Mouse (Mus musculus) CH12.LX (cell line): ENCODE data around the gene Dgkd. TPM values are rescaled to one million over a fixed set of nuclear protein-coding genes. Genes with fewer than 3 reads are reported as not detected.

Experiments used
- DNase-seq: peaks from one replicate; pipeline ENCODE4 v3.0.0-alpha.2; 2013; ENCODE audit errors: extremely low read depth
- H3K27ac ChIP-seq: 2 replicates; pipeline ENCODE4 v1.5.1; 2012; ENCODE audit warnings: low read depth, mild to moderate bottlenecking, control low read depth, moderate library complexity; ENCODE audit not compliant: insufficient read depth
- H3K27me3 ChIP-seq: replicated peaks from 2 replicates; pipeline ENCODE3; 2012; ENCODE audit warnings: inconsistent platforms
- H3K36me3 ChIP-seq, 2 experiments: replicated peaks in 1 of 2; 2 replicates each; pipeline versions ENCODE3 to v1.6.1; 2012; ENCODE audit warnings: inconsistent platforms in 1 of 2, low read length in 1 of 2, mild to moderate bottlenecking in 1 of 2, mixed read lengths in 1 of 2, moderate library complexity in 1 of 2; ENCODE audit not compliant: control insufficient read depth in 1 of 2, insufficient read depth in 1 of 2
- H3K4me1 ChIP-seq, 2 experiments: 2 replicates each; pipeline ENCODE4 v1.6.1; 2012; ENCODE audit warnings: inconsistent platforms in 1 of 2, moderate library complexity in 1 of 2; ENCODE audit not compliant: insufficient read depth in 2 of 2, control insufficient read depth in 1 of 2
- H3K4me2 ChIP-seq: 2 replicates; pipeline ENCODE4 v1.6.1; 2012; ENCODE audit warnings: low read depth, mild to moderate bottlenecking, control low read depth; ENCODE audit not compliant: poor library complexity, insufficient read depth, severe bottlenecking
- H3K4me3 ChIP-seq, 3 experiments: fragments of 150-350 bp in 1 of 3; sonication (generic) in 1 of 3; replicated peaks in 1 of 3; 2 replicates each; pipeline versions ENCODE3 to v1.5.1; 2011 to 2012; ENCODE audit warnings: low read depth in 2 of 3, low read length in 2 of 3, mild to moderate bottlenecking in 2 of 3, moderate library complexity in 2 of 3, control low read depth in 1 of 3, improper control_type of control experiment in 1 of 3, inconsistent platforms in 1 of 3, mixed read lengths in 1 of 3; ENCODE audit not compliant: poor library complexity in 1 of 3
- H3K79me2 ChIP-seq: replicated peaks from 2 replicates; pipeline ENCODE4 v1.6.1; 2012; ENCODE audit warnings: mild to moderate bottlenecking, moderate library complexity; ENCODE audit not compliant: control insufficient read depth, poor library complexity, insufficient read depth, severe bottlenecking; ENCODE audit errors: extremely low read depth
- H3K9ac ChIP-seq: 2 replicates; pipeline ENCODE4 v1.6.1; 2012; ENCODE audit warnings: low read depth, mild to moderate bottlenecking, control low read depth, moderate library complexity; ENCODE audit not compliant: insufficient read depth
- H3K9me3 ChIP-seq: replicated peaks from 2 replicates; pipeline ENCODE3; 2012; ENCODE audit warnings: low read length, inconsistent platforms, mixed read lengths
- CHD2 ChIP-seq: IDR thresholded peaks from 2 replicates; pipeline ENCODE4 v1.6.1; 2011; ENCODE audit warnings: low read length, improper control_type of control experiment
- CTCF ChIP-seq, 2 experiments: IDR thresholded peaks in 1 of 2; conservative IDR thresholded peaks in 1 of 2; 2 replicates each; pipeline ENCODE4 v1.5.1; 2011 to 2012; ENCODE audit warnings: low read depth in 2 of 2, low read length in 2 of 2, improper control_type of control experiment in 1 of 2, inconsistent platforms in 1 of 2, mild to moderate bottlenecking in 1 of 2, moderate library complexity in 1 of 2
- EP300 ChIP-seq: IDR thresholded peaks from 2 replicates; pipeline ENCODE4 v1.6.1; 2011; ENCODE audit warnings: low read length, improper control_type of control experiment
- GABPA ChIP-seq: IDR thresholded peaks from 2 replicates; pipeline ENCODE4 v1.6.1; 2012; ENCODE audit warnings: low read depth, low read length, improper control_type of control experiment, inconsistent platforms; ENCODE audit not compliant: insufficient replicate concordance
- HCFC1 ChIP-seq: IDR thresholded peaks from 2 replicates; pipeline ENCODE4 v1.6.1; 2012; ENCODE audit warnings: low read depth, mild to moderate bottlenecking, inconsistent platforms, low read length, improper control_type of control experiment
- IRF4 ChIP-seq: IDR thresholded peaks from 2 replicates; pipeline ENCODE4 v1.6.1; 2014; ENCODE audit warnings: low read depth, mild to moderate bottlenecking, inconsistent platforms, low read length, improper control_type of control experiment
- JUN ChIP-seq: IDR thresholded peaks from 2 replicates; pipeline ENCODE4 v1.6.1; 2011; ENCODE audit warnings: low read depth, mild to moderate bottlenecking, low read length, improper control_type of control experiment, moderate library complexity; ENCODE audit not compliant: insufficient read depth
- KAT2A ChIP-seq: IDR thresholded peaks from 2 replicates; pipeline ENCODE4 v1.6.1; 2012; ENCODE audit warnings: low read length, improper control_type of control experiment, inconsistent platforms; ENCODE audit not compliant: insufficient replicate concordance
- MAX ChIP-seq: IDR thresholded peaks from 2 replicates; pipeline ENCODE4 v1.6.1; 2011; ENCODE audit warnings: low read length, improper control_type of control experiment
- MEF2A ChIP-seq: IDR thresholded peaks from 2 replicates; pipeline ENCODE4 v1.6.1; 2014; ENCODE audit warnings: low read depth, mild to moderate bottlenecking, inconsistent platforms, low read length, improper control_type of control experiment, borderline replicate concordance
- MXI1 ChIP-seq: IDR thresholded peaks from 2 replicates; pipeline ENCODE4 v1.6.1; 2011; ENCODE audit warnings: mild to moderate bottlenecking, low read depth, low read length, improper control_type of control experiment
- MYC ChIP-seq: IDR thresholded peaks from 2 replicates; pipeline ENCODE4 v1.6.1; 2011; ENCODE audit warnings: low read depth, mild to moderate bottlenecking, improper control_type of control experiment, low read length
- NRF1 ChIP-seq: IDR thresholded peaks from 2 replicates; pipeline ENCODE4 v1.6.1; 2014; ENCODE audit warnings: low read depth, mild to moderate bottlenecking, inconsistent platforms, low read length, improper control_type of control experiment, moderate library complexity
- PAX5 ChIP-seq: IDR thresholded peaks from 2 replicates; pipeline ENCODE4 v1.6.1; 2012; ENCODE audit warnings: low read length, inconsistent platforms, mixed read lengths
- POLR2A ChIP-seq: IDR thresholded peaks from 2 replicates; pipeline ENCODE4 v1.6.1; 2011; ENCODE audit warnings: low read depth, mild to moderate bottlenecking, improper control_type of control experiment, low read length
- RAD21 ChIP-seq: IDR thresholded peaks from 2 replicates; pipeline ENCODE4 v1.6.1; 2011; ENCODE audit warnings: low read depth, mild to moderate bottlenecking, low read length, improper control_type of control experiment, moderate library complexity
- SIN3A ChIP-seq: IDR thresholded peaks from 2 replicates; pipeline ENCODE4 v1.6.1; 2012; ENCODE audit warnings: low read length, improper control_type of control experiment, inconsistent platforms
- TCF12 ChIP-seq: IDR thresholded peaks from 2 replicates; pipeline ENCODE4 v1.6.1; 2014; ENCODE audit warnings: low read depth, mild to moderate bottlenecking, inconsistent platforms, low read length, improper control_type of control experiment
- UBTF ChIP-seq: IDR thresholded peaks from 2 replicates; pipeline ENCODE4 v1.6.1; 2012; ENCODE audit warnings: low read depth, mild to moderate bottlenecking, inconsistent platforms, low read length, improper control_type of control experiment, moderate library complexity
- USF1 ChIP-seq: IDR thresholded peaks from 2 replicates; pipeline ENCODE4 v1.6.1; 2014; ENCODE audit warnings: low read depth, mild to moderate bottlenecking, inconsistent platforms, low read length, improper control_type of control experiment
- USF2 ChIP-seq: conservative IDR thresholded peaks from 2 replicates; pipeline ENCODE4 v1.6.1; 2011; ENCODE audit warnings: low read depth, low read length, improper control_type of control experiment
- ZC3H11A ChIP-seq: IDR thresholded peaks from 2 replicates; pipeline ENCODE4 v1.6.1; 2012; ENCODE audit warnings: low read depth, mild to moderate bottlenecking, inconsistent platforms, low read length, improper control_type of control experiment
- ZKSCAN1 ChIP-seq: IDR thresholded peaks from 2 replicates; pipeline ENCODE4 v1.6.1; 2012; ENCODE audit warnings: low read depth, inconsistent platforms, low read length, improper control_type of control experiment, borderline replicate concordance
- ZNF384 ChIP-seq: IDR thresholded peaks from 2 replicates; pipeline ENCODE4 v1.6.1; 2012; ENCODE audit warnings: low read depth, low read length, improper control_type of control experiment, inconsistent platforms
- dilution Hi-C: fragments of 300-500 bp; cut with MboI; formaldehyde crosslinking; loops from 2 replicates; pipeline ENCODE4 v1.14.3; 2020; ENCODE audit warnings: low sequenced_read_pairs; ENCODE audit not compliant: extremely low pct_unique_long_range_greater_than_20kb, extremely low pct_ligation_motif_present
- in situ Hi-C: fragments of 300-500 bp; cut with MboI; formaldehyde crosslinking; loops from 3 replicates; pipeline ENCODE4 v1.14.3; 2019; ENCODE audit warnings: low sequenced_read_pairs, low pct_ligation_motif_present, low pct_unique_long_range_greater_than_20kb, mixed read lengths
- polyA plus RNA-seq: library from polyadenylated mRNA; unstranded; fragments of >175 nt; gene quantifications from 2 replicates; pipeline ENCODE4 v1.2.1, GENCODE M21; 2012; ENCODE audit warnings: low read depth; ENCODE audit not compliant: insufficient read length
- total RNA-seq, 2 experiments: library from RNA; depleted of rRNA; stranded (reverse); fragments of 300-350 nt in 1 of 2; fragments of >200 nt in 1 of 2; gene quantifications; 2 replicates each; pipeline ENCODE4 v1.2.3; 2012 to 2014

The Dgkd gene
- total and polyA plus RNA-seq, 3 experiments: 57.5 to 89.9 (median 73.8) TPM

DNA sequence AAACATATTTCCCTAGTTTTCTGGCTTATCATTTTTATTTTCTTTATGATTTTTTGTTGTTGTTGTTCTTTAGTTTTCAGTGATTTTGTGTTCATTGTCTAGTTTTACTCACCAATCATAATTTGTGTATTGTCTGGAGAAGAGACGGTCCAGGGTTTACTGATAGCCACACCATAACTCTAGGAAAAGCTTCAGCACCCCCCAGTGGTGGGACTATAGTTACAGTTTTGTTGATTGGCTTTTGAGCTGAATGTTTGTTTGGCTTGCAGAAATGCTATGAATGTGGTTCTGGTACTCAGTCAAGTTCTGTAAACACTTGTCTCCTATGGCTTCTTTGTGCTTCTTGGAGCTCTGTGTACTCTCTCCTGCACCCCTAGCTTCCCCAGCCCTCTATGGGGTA lies 69.6 kb downstream of the Dgkd start (continued):
- TF ChIP-seq HCFC1 (no peak), USF2 (no peak), CTCF (conservative IDR thresholded peaks at IDR 0.05 in 1 of 2, IDR thresholded peaks at IDR 0.05 in 1 of 2; ENCODE audit: low read depth in 2 of 2, low read length in 2 of 2) (peak; percentile 17 to 73; a peak in 2 of 4 replicates), ZNF384 (no peak), MXI1 (no peak), MAX (no peak), JUN (no peak), MYC (no peak), MEF2A (no peak), TCF12 (no peak)

DNA sequence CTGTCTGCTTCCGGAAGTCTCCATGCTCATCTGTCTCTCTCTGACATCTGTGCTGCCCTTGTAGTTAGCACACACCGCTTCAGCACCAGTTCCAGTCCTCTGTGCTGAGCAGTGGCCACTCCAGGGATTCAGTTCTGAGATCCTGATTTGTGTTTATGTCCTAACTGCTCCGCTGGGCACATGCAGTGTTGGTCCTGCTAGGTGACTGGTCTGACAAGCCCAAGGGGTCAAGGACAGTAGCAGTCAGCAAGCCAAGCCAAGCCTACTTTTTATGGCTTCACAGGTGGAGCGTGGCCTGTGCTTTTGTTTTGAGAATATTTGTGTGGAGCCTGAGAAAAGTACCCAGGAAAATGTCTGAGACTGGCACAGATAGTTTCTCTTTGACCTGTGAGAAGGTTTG lies 71.8 kb downstream of the Dgkd start:
- Histone ChIP-seq H3K79me2 (no peaks in the 10 kb centered on the region; the same call in 1 of the 2 replicates), H3K4me1 (no peaks in the 10 kb centered on the region), H3K4me2 (no peak overlapping the region), H3K4me3 (no peak overlapping the region), H3K36me3 (peaks cover 82 to 100% of the 10 kb centered on the region in 2 experiments), H3K9me3 (no peaks in the 10 kb centered on the region), H3K9ac (no peak overlapping the region), H3K27ac (no peak overlapping the region), H3K27me3 (no peaks in the 10 kb centered on the region)
- no peak for TF ChIP-seq CHD2
- TF ChIP-seq UBTF: no peak
- TF ChIP-seq ZC3H11A: no peak
- no peak for TF ChIP-seq RAD21
- no peak for TF ChIP-seq IRF4
- no peak for TF ChIP-seq ZNF384
- TF ChIP-seq SIN3A: no peak
- no peak for TF ChIP-seq MEF2A
- no peak for TF ChIP-seq KAT2A
- no peak for TF ChIP-seq POLR2A
- no peak for TF ChIP-seq GABPA
- no peak for TF ChIP-seq ZKSCAN1
- TF ChIP-seq NRF1: no peak
- TF ChIP-seq PAX5: no peak
- no peak for TF ChIP-seq MYC
- TF ChIP-seq USF1: no peak
- TF ChIP-seq EP300: no peak
- dilution Hi-C loops (no loop called here), in situ Hi-C loops (loop anchor here (10.0 kb wide), 1 partner anchor 160 kb away; no protein-coding TSS in a partner anchor)
- DNase-seq: no peak
